Mouse (Mus musculus): ENCODE data around the gene Olfr1240.

Gene Olfr1240

DNA sequence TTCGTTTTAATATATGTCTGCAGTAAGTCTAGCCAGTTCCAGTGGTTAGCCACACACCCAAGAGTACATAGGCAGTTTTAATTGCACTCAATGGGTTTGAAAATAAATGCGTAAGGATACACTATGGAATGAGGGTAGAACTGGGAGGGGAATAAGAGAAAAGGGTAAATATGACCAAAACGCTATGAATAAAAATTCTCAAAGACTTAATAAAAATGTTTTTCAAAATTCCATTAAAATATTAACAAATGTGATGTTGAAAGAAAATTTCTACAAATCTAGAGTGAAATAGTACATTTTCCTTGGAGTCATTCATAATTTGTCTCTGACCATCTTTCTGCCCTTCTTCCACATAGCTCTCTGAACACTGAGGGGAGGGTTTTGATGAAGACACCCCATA lies at the start of gene Olfr1240:
Olfr1240 (minus strand) TSS at position 101 of the 400 bp plus-strand sequence.
- no peak for DNase-seq (ENCODE audit: low read depth, low spot score)

DNA sequence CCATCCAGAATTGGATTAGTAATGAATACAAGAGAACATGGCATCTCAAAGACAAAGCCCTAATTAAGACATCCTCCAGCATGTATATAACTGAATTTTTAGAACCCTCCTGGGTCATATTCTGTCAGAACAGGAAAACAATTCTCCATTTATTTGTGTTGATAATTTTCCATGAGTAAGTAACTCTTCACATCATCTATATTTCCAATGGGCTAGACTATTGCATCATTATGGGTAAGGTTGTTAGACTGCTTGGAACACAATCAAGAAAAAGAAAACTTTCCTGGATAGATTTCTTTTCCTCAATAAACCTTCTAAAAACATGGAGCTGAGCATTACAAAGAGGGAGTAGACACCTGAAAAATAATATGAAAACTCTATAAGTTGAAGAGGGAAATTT lies 44.2 kb upstream of the Olfr1240 start, which contains the start of gene Olfr1241:
Olfr1241 (minus strand) TSS at position 101 of the 400 bp plus-strand sequence.
- DNase-seq (ENCODE audit: low read depth, low spot score) = no peak

DNA sequence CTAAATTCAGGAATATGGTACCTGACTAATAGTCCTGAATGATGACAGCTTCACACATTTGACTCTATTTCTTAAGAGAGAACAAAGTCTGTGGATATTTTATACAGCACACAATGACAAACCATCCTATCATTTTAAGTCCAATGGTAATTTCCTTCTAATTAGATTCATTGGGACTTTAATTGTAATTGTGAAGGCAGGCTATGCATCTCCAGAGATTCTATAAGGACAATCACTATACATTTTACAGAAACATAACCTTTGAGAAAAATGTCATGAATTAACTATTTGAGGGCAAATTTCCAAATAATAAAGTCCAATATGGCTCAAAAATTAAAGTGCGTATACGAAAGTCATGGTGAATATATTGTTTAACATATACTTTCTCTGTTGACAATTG lies 22.5 kb downstream of the Olfr1240 start, which contains the start of gene Olfr1239:
Olfr1239 (minus strand) TSS at position 101 of the 400 bp plus-strand sequence.
- no peak for DNase-seq (ENCODE audit: low read depth, low spot score)

DNA sequence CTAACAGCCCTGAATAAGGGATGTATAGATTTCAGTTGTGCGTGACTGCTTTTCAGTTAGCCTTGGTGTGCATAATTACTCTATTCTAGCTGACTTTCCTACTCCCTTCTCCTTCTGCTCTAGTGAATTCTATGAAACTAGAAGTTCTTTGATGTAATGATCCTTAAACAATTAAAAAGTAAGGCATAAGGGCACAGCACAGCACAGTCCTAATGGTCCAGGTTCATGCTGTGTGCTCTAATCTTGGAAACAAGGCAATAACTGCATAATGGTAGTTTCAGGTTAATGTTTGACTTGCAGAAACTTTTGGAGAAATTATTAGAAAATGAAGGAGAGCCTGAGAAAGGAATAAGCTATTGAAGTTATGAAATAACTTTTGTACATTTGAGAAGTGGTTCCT lies 28.2 kb downstream of the Olfr1240 start:
- DNase-seq (ENCODE audit: low read depth, low spot score) = no peak

DNA sequence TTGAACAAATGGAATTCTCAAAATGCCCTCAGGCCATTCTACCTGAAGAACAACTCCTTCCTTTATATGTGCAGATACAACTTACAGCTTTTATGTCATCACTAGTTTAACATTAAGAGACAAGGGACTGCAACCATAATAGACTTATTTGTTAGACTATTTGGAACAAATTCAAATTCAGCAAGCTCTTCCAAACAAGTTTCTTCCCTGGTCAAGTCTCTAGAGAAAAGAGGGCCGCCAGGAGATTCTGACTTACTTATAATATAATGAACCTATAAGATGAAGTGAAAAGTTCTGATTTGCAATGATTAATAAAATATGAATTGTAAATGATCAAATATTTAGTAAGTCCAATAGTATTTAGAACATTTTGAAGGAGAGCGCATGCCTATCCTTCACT lies 33.2 kb downstream of the Olfr1240 start, which contains the start of gene Olfr1238:
Olfr1238 (minus strand) TSS at position 101 of the 400 bp plus-strand sequence.
- no peak for DNase-seq (ENCODE audit: low read depth, low spot score)

DNA sequence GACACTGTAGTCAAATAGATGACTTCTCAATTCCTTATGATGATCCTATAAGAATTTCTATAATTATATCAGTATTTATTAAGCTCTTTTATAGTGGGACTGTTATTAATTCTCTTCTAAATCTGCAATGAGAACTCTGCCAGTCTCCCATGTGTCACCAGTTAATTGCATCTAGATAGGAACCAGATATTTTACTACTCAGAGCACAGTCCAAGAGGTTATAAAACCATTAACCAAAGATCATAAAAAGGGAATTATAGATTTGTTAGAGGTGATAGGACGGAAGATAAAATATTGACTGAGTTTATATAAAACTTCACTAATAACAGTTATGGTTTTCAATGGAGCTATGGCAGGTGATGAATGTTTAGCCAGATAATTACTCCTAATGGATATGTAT lies 41.9 kb downstream of the Olfr1240 start:
- no peak for DNase-seq (ENCODE audit: low read depth, low spot score)

Measured in c-Kit-negative CD71-positive TER-119-positive erythroid progenitor cells, embryonic 14.5 days (primary cell).